Mouse (Mus musculus): ENCODE data around the gene Tpbg. TPM values are rescaled to one million over a fixed set of nuclear protein-coding genes. Genes with fewer than 3 reads are reported as not detected.

Gene Tpbg
- polyA plus RNA-seq, 1 experiment = not detected

- H3K4me1 ChIP-seq (ENCODE audit: control insufficient read depth, insufficient read depth, low read length) = no peaks in the 10 kb centered on the region
- peak overlapping the region; percentile 48 for H3K4me3 ChIP-seq (ENCODE audit: insufficient read depth, low read length)
- H3K27ac ChIP-seq (ENCODE audit: insufficient read depth, low read depth, low read length) = no peak overlapping the region
- TF ChIP-seq CTCF (IDR thresholded peaks at IDR 0.05; ENCODE audit: low read depth, low read length) (no peak), POLR2A (IDR thresholded peaks at IDR 0.05; ENCODE audit: borderline replicate concordance, low read depth, low read length) (no peak)
Measured at GRCm38 (mm10) chr9:85843031-85843890, 1.1 kb downstream of the Tpbg start.

GRCm38 (mm10) chr9:85843891-85844646 is 1.9 kb downstream of the Tpbg start:
- TF ChIP-seq CTCF (IDR thresholded peaks at IDR 0.05; ENCODE audit: low read depth, low read length) (no peak), POLR2A (IDR thresholded peaks at IDR 0.05; ENCODE audit: borderline replicate concordance, low read depth, low read length) (no peak)
- peak overlapping the region; percentile 48 for H3K4me3 ChIP-seq (ENCODE audit: insufficient read depth, low read length)
- no peaks in the 10 kb centered on the region for H3K4me1 ChIP-seq (ENCODE audit: control insufficient read depth, insufficient read depth, low read length)
- H3K27ac ChIP-seq (ENCODE audit: insufficient read depth, low read depth, low read length) = no peak overlapping the region

- no peaks in the 10 kb centered on the region for H3K4me1 ChIP-seq (ENCODE audit: control insufficient read depth, insufficient read depth, low read length)
- TF ChIP-seq POLR2A (IDR thresholded peaks at IDR 0.05; ENCODE audit: borderline replicate concordance, low read depth, low read length) = no peak
- H3K4me3 ChIP-seq (ENCODE audit: insufficient read depth, low read length) = no peak overlapping the region
- no peak overlapping the region for H3K27ac ChIP-seq (ENCODE audit: insufficient read depth, low read depth, low read length)
Measured at GRCm38 (mm10) chr9:85844647-85844983, 2.4 kb downstream of the Tpbg start.

GRCm38 (mm10) chr9:85846186-85846585 is 4.0 kb downstream of the Tpbg start:
- no peak for TF ChIP-seq POLR2A (IDR thresholded peaks at IDR 0.05; ENCODE audit: borderline replicate concordance, low read depth, low read length)
- no peak for TF ChIP-seq CTCF (IDR thresholded peaks at IDR 0.05; ENCODE audit: low read depth, low read length)
- no peak overlapping the region for H3K27ac ChIP-seq (ENCODE audit: insufficient read depth, low read depth, low read length)
- H3K4me1 ChIP-seq (ENCODE audit: control insufficient read depth, insufficient read depth, low read length) = no peaks in the 10 kb centered on the region
- H3K4me3 ChIP-seq (ENCODE audit: insufficient read depth, low read length) = no peak overlapping the region

GRCm38 (mm10) chr9:85854780-85855179 is 12.6 kb downstream of the Tpbg start:
- Histone ChIP-seq H3K4me1 (ENCODE audit: control insufficient read depth, insufficient read depth, low read length) (no peaks in the 10 kb centered on the region), H3K27ac (ENCODE audit: insufficient read depth, low read depth, low read length) (no peak overlapping the region), H3K4me3 (ENCODE audit: insufficient read depth, low read length) (no peak overlapping the region)
- TF ChIP-seq CTCF (IDR thresholded peaks at IDR 0.05; ENCODE audit: low read depth, low read length) (no peak), POLR2A (IDR thresholded peaks at IDR 0.05; ENCODE audit: borderline replicate concordance, low read depth, low read length) (no peak)

- no peaks in the 10 kb centered on the region for H3K4me1 ChIP-seq (ENCODE audit: control insufficient read depth, insufficient read depth, low read length)
- no peak overlapping the region for H3K27ac ChIP-seq (ENCODE audit: insufficient read depth, low read depth, low read length)
- no peak for TF ChIP-seq CTCF (IDR thresholded peaks at IDR 0.05; ENCODE audit: low read depth, low read length)
- TF ChIP-seq POLR2A (IDR thresholded peaks at IDR 0.05; ENCODE audit: borderline replicate concordance, low read depth, low read length) = no peak
- H3K4me3 ChIP-seq (ENCODE audit: insufficient read depth, low read length) = no peak overlapping the region
Measured at GRCm38 (mm10) chr9:85856511-85856910, 14.3 kb downstream of the Tpbg start.

- no peak for TF ChIP-seq POLR2A (IDR thresholded peaks at IDR 0.05; ENCODE audit: borderline replicate concordance, low read depth, low read length)
- TF ChIP-seq CTCF (IDR thresholded peaks at IDR 0.05; ENCODE audit: low read depth, low read length) = no peak
Measured at GRCm38 (mm10) chr9:85861065-85861464, 18.9 kb downstream of the Tpbg start.

GRCm38 (mm10) chr9:85862562-85862961 is 20.4 kb downstream of the Tpbg start:
- H3K4me1 ChIP-seq (ENCODE audit: control insufficient read depth, insufficient read depth, low read length) = no peaks in the 10 kb centered on the region
- no peak overlapping the region for H3K27ac ChIP-seq (ENCODE audit: insufficient read depth, low read depth, low read length)
- TF ChIP-seq CTCF (IDR thresholded peaks at IDR 0.05; ENCODE audit: low read depth, low read length) (no peak), POLR2A (IDR thresholded peaks at IDR 0.05; ENCODE audit: borderline replicate concordance, low read depth, low read length) (no peak)
- H3K4me3 ChIP-seq (ENCODE audit: insufficient read depth, low read length) = no peak overlapping the region

More at GRCm38 (mm10) chr9:85861065-85861464, 18.9 kb downstream of the Tpbg start:
- Histone ChIP-seq H3K4me1 (ENCODE audit: control insufficient read depth, insufficient read depth, low read length) (no peaks in the 10 kb centered on the region), H3K4me3 (ENCODE audit: insufficient read depth, low read length) (no peak overlapping the region), H3K27ac (ENCODE audit: insufficient read depth, low read depth, low read length) (no peak overlapping the region)

GRCm38 (mm10) chr9:85872908-85873307 is 30.7 kb downstream of the Tpbg start:
- no peak overlapping the region for H3K27ac ChIP-seq (ENCODE audit: insufficient read depth, low read depth, low read length)
- H3K4me1 ChIP-seq (ENCODE audit: control insufficient read depth, insufficient read depth, low read length) = no peaks in the 10 kb centered on the region
- no peak for TF ChIP-seq POLR2A (IDR thresholded peaks at IDR 0.05; ENCODE audit: borderline replicate concordance, low read depth, low read length)
- TF ChIP-seq CTCF (IDR thresholded peaks at IDR 0.05; ENCODE audit: low read depth, low read length) = no peak
- H3K4me3 ChIP-seq (ENCODE audit: insufficient read depth, low read length) = no peak overlapping the region

- Histone ChIP-seq H3K4me1 (ENCODE audit: control insufficient read depth, insufficient read depth, low read length) (no peaks in the 10 kb centered on the region), H3K27ac (ENCODE audit: insufficient read depth, low read depth, low read length) (no peak overlapping the region), H3K4me3 (ENCODE audit: insufficient read depth, low read length) (no peak overlapping the region)
- TF ChIP-seq CTCF (IDR thresholded peaks at IDR 0.05; ENCODE audit: low read depth, low read length) = no peak
- no peak for TF ChIP-seq POLR2A (IDR thresholded peaks at IDR 0.05; ENCODE audit: borderline replicate concordance, low read depth, low read length)
Measured at GRCm38 (mm10) chr9:85893681-85894080, 51.5 kb downstream of the Tpbg start.

Other genes with a start within 250 kb of the Tpbg start
- 7.9 and 8.5 TPM in 2 replicates for gene Ibtk, start 93.0 kb upstream of the Tpbg start, polyA plus RNA-seq (2012; ENCODE audit: insufficient read depth, insufficient read length, missing spikeins)

Measured in bone marrow macrophage, adult 2 months (primary cell).